Mouse (Mus musculus) forebrain, embryonic 12.5 days (tissue): Measurements from ENCODE around the gene Slc7a4. TPM values are rescaled to one million over a fixed set of nuclear protein-coding genes. Genes with fewer than 3 reads are reported as not detected.

ENCODE experiments used
- ATAC-seq: fragments of 200-750 bp; cut with Nextera tagmentation; 2 replicates; pipeline ENCODE4 v1.8.0; 2017; ENCODE audit warnings: moderate TSS enrichment; ENCODE audit not compliant: low FRiP score
- H3K27ac ChIP-seq: fragments of 300-500 bp; sonication (generic); 2 replicates; pipeline ENCODE4 v1.5.1; 2016; ENCODE audit warnings: mild to moderate bottlenecking
- H3K27me3 ChIP-seq: fragments of 300-500 bp; sonication (generic); 2 replicates; pipeline ENCODE4 v1.6.1; 2016; ENCODE audit warnings: mild to moderate bottlenecking
- H3K36me3 ChIP-seq: fragments of 300-500 bp; sonication (generic); replicated peaks from 2 replicates; pipeline ENCODE4 v1.6.1; 2016; ENCODE audit warnings: mild to moderate bottlenecking
- H3K4me1 ChIP-seq: fragments of 300-500 bp; sonication (generic); 2 replicates; pipeline ENCODE4 v1.6.1; 2016
- H3K4me2 ChIP-seq: fragments of 300-500 bp; sonication (generic); 2 replicates; pipeline ENCODE4 v1.6.1; 2016; ENCODE audit warnings: mild to moderate bottlenecking, moderate library complexity
- H3K4me3 ChIP-seq: fragments of 300-500 bp; sonication (generic); replicated peaks from 2 replicates; pipeline ENCODE4 v1.5.1; 2016; ENCODE audit warnings: mild to moderate bottlenecking
- H3K9ac ChIP-seq: fragments of 300-500 bp; sonication (generic); 2 replicates; pipeline ENCODE4 v1.6.1; 2016; ENCODE audit warnings: mild to moderate bottlenecking
- H3K9me3 ChIP-seq: fragments of 300-500 bp; sonication (generic); 2 replicates; pipeline ENCODE4 v1.6.1; 2016
- WGBS: fragments of 180-500 bp; shearing (Covaris S2); methylation state at CpG from one replicate; pipeline ENCODE4 v1.1.7; 2016; 5-methylcytosine and 5-hydroxymethylcytosine counted together
- polyA plus RNA-seq: library from polyadenylated mRNA; unstranded; fragments of >200 nt; fragmentation: Nextera tagmentation; extraction: Ambion mirVana; gene quantifications from 2 replicates; pipeline ENCODE4 v1.2.1, GENCODE M21; 2016

Slc7a4 gene
- polyA plus RNA-seq, 1 experiment from 2014 or later: 6.6 TPM

GRCm38 (mm10) chr16:17600944-17601562 is 18.0 kb upstream of the Slc7a4 start:
- Histone ChIP-seq H3K4me3 (no peak overlapping the region), H3K9me3 (no peaks in the 10 kb centered on the region), H3K27me3 (0 out of 2 replicates have a peak, but pooled peaks cover 4% of the 10 kb centered on the region), H3K36me3 (no peaks in the 10 kb centered on the region), H3K4me1 (no peaks in the 10 kb centered on the region), H3K9ac (no peak overlapping the region), H3K4me2 (no peak overlapping the region), H3K27ac (no peak overlapping the region)
- WGBS: 79% methylated on average over 3 of the region's 3 CpGs
- no peak for ATAC-seq

- Histone ChIP-seq H3K4me3 (no peak overlapping the region), H3K4me2 (no peak overlapping the region), H3K9ac (no peak overlapping the region), H3K27me3 (no peaks in the 10 kb centered on the region), H3K4me1 (no peaks in the 10 kb centered on the region), H3K27ac (no peak overlapping the region), H3K36me3 (no peaks in the 10 kb centered on the region), H3K9me3 (no peaks in the 10 kb centered on the region)
- no peak for ATAC-seq
- 58% methylated on average over 2 of the region's 2 CpGs for WGBS
Measured at GRCm38 (mm10) chr16:17590731-17591130, 7.7 kb upstream of the Slc7a4 start.

- WGBS: 87% methylated on average over 7 of the region's 7 CpGs
- Histone ChIP-seq H3K27ac (no peak overlapping the region), H3K27me3 (no peaks in the 10 kb centered on the region), H3K9ac (no peak overlapping the region), H3K4me2 (no peak overlapping the region), H3K36me3 (no peaks in the 10 kb centered on the region), H3K9me3 (no peaks in the 10 kb centered on the region), H3K4me3 (no peak overlapping the region), H3K4me1 (no peaks in the 10 kb centered on the region)
- ATAC-seq: no peak
Measured at GRCm38 (mm10) chr16:17584555-17584954, 1.5 kb upstream of the Slc7a4 start.

- Histone ChIP-seq H3K27me3 (peaks cover 48% of the 10 kb centered on the region), H3K9ac (peak overlapping the region; percentile 59; the same call in 1 of the 2 replicates), H3K4me3 (peak overlapping the region; percentile 52), H3K36me3 (no peaks in the 10 kb centered on the region), H3K4me2 (peak overlapping the region; percentile 79), H3K4me1 (peaks cover 15% of the 10 kb centered on the region), H3K9me3 (no peaks in the 10 kb centered on the region), H3K27ac (no peak overlapping the region)
- whole genome bisulfite sequencing: 14% methylated on average over 8 of the region's 8 CpGs
- no peak for ATAC-seq
Measured at GRCm38 (mm10) chr16:17576825-17577215, 6.2 kb downstream of the Slc7a4 start.

GRCm38 (mm10) chr16:17575870-17576824 is 6.9 kb downstream of the Slc7a4 start:
- ATAC-seq: peak; percentile 70; the same call in 1 of the 2 replicates
- Histone ChIP-seq H3K4me1 (peaks cover 15% of the 10 kb centered on the region), H3K9ac (peak overlapping the region; percentile 59; the same call in 1 of the 2 replicates), H3K27ac (no peak overlapping the region), H3K36me3 (no peaks in the 10 kb centered on the region), H3K27me3 (peaks cover 52% of the 10 kb centered on the region), H3K4me3 (peak overlapping the region; percentile 52), H3K4me2 (peak overlapping the region; percentile 79), H3K9me3 (no peaks in the 10 kb centered on the region)
- whole genome bisulfite sequencing: 17% methylated on average over 40 of the region's 45 CpGs

- no peak overlapping the region for H3K4me2 ChIP-seq
- H3K36me3 ChIP-seq: no peaks in the 10 kb centered on the region
- peaks cover 22% of the 10 kb centered on the region for H3K27me3 ChIP-seq
- H3K9ac ChIP-seq: no peak overlapping the region
- H3K4me3 ChIP-seq: no peak overlapping the region
- no peaks in the 10 kb centered on the region for H3K9me3 ChIP-seq
- H3K27ac ChIP-seq: no peak overlapping the region
- no peak for ATAC-seq
- H3K4me1 ChIP-seq: peaks cover 13% of the 10 kb centered on the region
- 31% methylated on average over 4 of the region's 4 CpGs for WGBS
Measured at GRCm38 (mm10) chr16:17566186-17566585, 16.8 kb downstream of the Slc7a4 start.

GRCm38 (mm10) chr16:17564771-17565170 is 18.2 kb downstream of the Slc7a4 start:
- no peak overlapping the region for H3K27ac ChIP-seq
- no peak overlapping the region for H3K4me3 ChIP-seq
- no peak overlapping the region for H3K9ac ChIP-seq
- peaks cover 27% of the 10 kb centered on the region for H3K4me1 ChIP-seq
- WGBS: 70% methylated on average over 3 of the region's 3 CpGs
- no peak for ATAC-seq
- no peak overlapping the region for H3K4me2 ChIP-seq
- peaks cover 34% of the 10 kb centered on the region for H3K27me3 ChIP-seq
- H3K36me3 ChIP-seq: no peaks in the 10 kb centered on the region
- no peaks in the 10 kb centered on the region for H3K9me3 ChIP-seq

GRCm38 (mm10) chr16:17564221-17564620 is 18.8 kb downstream of the Slc7a4 start:
- 85% methylated on average over 2 of the region's 2 CpGs for WGBS

GRCm38 (mm10) chr16:17563580-17563979 is 19.4 kb downstream of the Slc7a4 start:
- H3K9me3 ChIP-seq: no peaks in the 10 kb centered on the region
- peaks cover 39% of the 10 kb centered on the region for H3K27me3 ChIP-seq
- H3K9ac ChIP-seq: no peak overlapping the region
- ATAC-seq: no peak
- WGBS: 24% methylated on average over 1 of the region's 1 CpGs
- no peak overlapping the region for H3K27ac ChIP-seq
- H3K4me2 ChIP-seq: no peak overlapping the region
- H3K4me3 ChIP-seq: no peak overlapping the region
- H3K4me1 ChIP-seq: peaks cover 37% of the 10 kb centered on the region
- H3K36me3 ChIP-seq: no peaks in the 10 kb centered on the region

More at GRCm38 (mm10) chr16:17564221-17564620, 18.8 kb downstream of the Slc7a4 start:
- H3K9ac ChIP-seq: no peak overlapping the region
- H3K36me3 ChIP-seq: no peaks in the 10 kb centered on the region
- H3K27ac ChIP-seq: no peak overlapping the region
- H3K9me3 ChIP-seq: no peaks in the 10 kb centered on the region
- no peak for ATAC-seq
- no peak overlapping the region for H3K4me2 ChIP-seq
- peaks cover 31% of the 10 kb centered on the region for H3K4me1 ChIP-seq
- no peak overlapping the region for H3K4me3 ChIP-seq
- peaks cover 39% of the 10 kb centered on the region for H3K27me3 ChIP-seq

- H3K27ac ChIP-seq: peak within 1 kb of the TSS; percentile 62
- no peaks in the 10 kb centered on the region for H3K36me3 ChIP-seq
- H3K9me3 ChIP-seq: no peaks in the 10 kb centered on the region
- peaks cover 48% of the 10 kb centered on the region for H3K27me3 ChIP-seq
- peak within 1 kb of the TSS; percentile 21; the same call in 1 of the 2 replicates for H3K9ac ChIP-seq
- peaks cover 43% of the 10 kb centered on the region for H3K4me1 ChIP-seq
- 2% methylated on average over 10 of the region's 10 CpGs for WGBS
- peak within 1 kb of the TSS; percentile 52 for H3K4me2 ChIP-seq
- peak within 1 kb of the TSS; percentile 28 for H3K4me3 ChIP-seq
- peak; percentile 61 for ATAC-seq
Measured at GRCm38 (mm10) chr16:17561751-17562208, 21.2 kb downstream of the Slc7a4 start, which contains the start of gene P2rx6. TSS of gene P2rx6 (plus strand) at chr16:17561885.

- peak within 1 kb of the TSS; percentile 21; the same call in 1 of the 2 replicates for H3K9ac ChIP-seq
- peak; percentile 75 for ATAC-seq
- H3K9me3 ChIP-seq: no peaks in the 10 kb centered on the region
- no peaks in the 10 kb centered on the region for H3K36me3 ChIP-seq
- peaks cover 49% of the 10 kb centered on the region for H3K27me3 ChIP-seq
- H3K4me2 ChIP-seq: peak within 1 kb of the TSS; percentile 52
- peaks cover 43% of the 10 kb centered on the region for H3K4me1 ChIP-seq
- peak within 1 kb of the TSS; percentile 62 for H3K27ac ChIP-seq
- peak within 1 kb of the TSS; percentile 28 for H3K4me3 ChIP-seq
- 2% methylated on average over 22 of the region's 22 CpGs for WGBS
Measured at GRCm38 (mm10) chr16:17561128-17561750, 21.8 kb downstream of the Slc7a4 start, which contains the start of gene Lrrc74b. TSS of gene Lrrc74b (minus strand) at chr16:17561247.
